Mouse (Mus musculus) embryonic facial prominence, embryonic 14.5 days (tissue): ENCODE data around the gene Rtn4ip1. TPM values are rescaled to one million over a fixed set of nuclear protein-coding genes. Genes with fewer than 3 reads are reported as not detected.

Experiments used
- ATAC-seq: fragments of 200-750 bp; cut with Nextera tagmentation; 2 replicates; pipeline ENCODE4 v1.8.0; 2017; ENCODE audit warnings: low read depth, moderate number of reproducible peaks, moderate TSS enrichment
- DNase-seq: peaks from one replicate; pipeline ENCODE4 v3.0.0-alpha.2; 2015; ENCODE audit warnings: low spot score
- H3K27ac ChIP-seq: fragments of 300-500 bp; sonication (generic); replicated peaks from 2 replicates; pipeline ENCODE4 v1.5.1; 2014; ENCODE audit warnings: low read depth, mild to moderate bottlenecking, low read length, moderate library complexity
- H3K27me3 ChIP-seq: fragments of 300-500 bp; sonication (generic); replicated peaks from 2 replicates; pipeline ENCODE4 v1.6.1; 2014; ENCODE audit warnings: low read length; ENCODE audit not compliant: control insufficient read depth, insufficient read depth
- H3K36me3 ChIP-seq: fragments of 300-500 bp; sonication (generic); 2 replicates; pipeline ENCODE4 v1.6.1; 2014; ENCODE audit warnings: low read length, mixed read lengths; ENCODE audit not compliant: control insufficient read depth, insufficient read depth
- H3K4me1 ChIP-seq: fragments of 300-500 bp; sonication (generic); 2 replicates; pipeline ENCODE4 v1.6.1; 2014; ENCODE audit warnings: antibody characterized with exemption, low read length; ENCODE audit not compliant: control insufficient read depth, insufficient read depth
- H3K4me2 ChIP-seq: fragments of 300-500 bp; sonication (generic); 2 replicates; pipeline ENCODE4 v1.6.1; 2014; ENCODE audit warnings: low read depth, mild to moderate bottlenecking, low read length, moderate library complexity, mixed read lengths
- H3K4me3 ChIP-seq: fragments of 300-500 bp; sonication (generic); 2 replicates; pipeline ENCODE4 v1.5.1; 2014; ENCODE audit warnings: low read depth, mild to moderate bottlenecking, low read length
- H3K9ac ChIP-seq: fragments of 300-500 bp; sonication (generic); 2 replicates; pipeline ENCODE4 v1.6.1; 2014; ENCODE audit warnings: low read depth, mild to moderate bottlenecking, low read length, moderate library complexity, mixed read lengths
- H3K9me3 ChIP-seq: fragments of 300-500 bp; sonication (generic); 2 replicates; pipeline ENCODE4 v1.6.1; 2016; ENCODE audit warnings: low read length; ENCODE audit not compliant: control insufficient read depth
- WGBS: fragments of 180-500 bp; shearing (Covaris S2); extraction: QIAGEN DNeasy Blood & Tissue Kit; methylation state at CpG from one replicate; pipeline ENCODE4 v1.1.7; 2014; 5-methylcytosine and 5-hydroxymethylcytosine counted together
- polyA plus RNA-seq: library from polyadenylated mRNA; unstranded; fragments of >200 nt; fragmentation: Nextera tagmentation; extraction: Ambion mirVana; gene quantifications from 2 replicates; pipeline ENCODE4 v1.2.1, GENCODE M21; 2014

The Rtn4ip1 gene
- polyA plus RNA-seq, 1 experiment from 2014 or later, result 12.4 TPM

DNA sequence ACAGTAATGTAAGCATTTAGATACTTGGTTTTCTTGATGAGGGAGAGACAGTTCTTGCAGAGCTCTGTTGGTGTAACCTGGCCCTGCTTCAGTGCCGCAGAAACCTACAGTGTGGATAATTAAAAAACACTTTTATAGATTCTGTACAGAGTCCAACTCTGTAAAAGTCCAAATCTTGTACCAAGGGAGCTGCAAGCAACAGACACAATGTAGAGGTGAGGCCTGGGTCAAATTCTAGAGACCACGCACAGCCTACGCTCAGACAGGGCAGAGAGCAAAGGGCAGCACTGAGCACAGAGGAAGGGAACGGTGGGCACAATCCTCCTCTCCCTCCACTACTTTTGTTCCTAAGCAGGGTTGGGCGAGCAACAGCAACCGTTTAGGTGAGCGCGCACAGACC is 5.5 kb upstream of the Rtn4ip1 start:
- ATAC-seq (no peak), DNase-seq (no peak)
- Histone ChIP-seq H3K4me2 (no peak overlapping the region), H3K36me3 (peaks cover 26% of the 10 kb centered on the region), H3K4me1 (no peaks in the 10 kb centered on the region), H3K27me3 (no peaks in the 10 kb centered on the region), H3K4me3 (no peak overlapping the region), H3K9ac (no peak overlapping the region), H3K27ac (no peak overlapping the region), H3K9me3 (no peaks in the 10 kb centered on the region)
- WGBS, result 89% methylated on average over 8 of the region's 8 CpGs

DNA sequence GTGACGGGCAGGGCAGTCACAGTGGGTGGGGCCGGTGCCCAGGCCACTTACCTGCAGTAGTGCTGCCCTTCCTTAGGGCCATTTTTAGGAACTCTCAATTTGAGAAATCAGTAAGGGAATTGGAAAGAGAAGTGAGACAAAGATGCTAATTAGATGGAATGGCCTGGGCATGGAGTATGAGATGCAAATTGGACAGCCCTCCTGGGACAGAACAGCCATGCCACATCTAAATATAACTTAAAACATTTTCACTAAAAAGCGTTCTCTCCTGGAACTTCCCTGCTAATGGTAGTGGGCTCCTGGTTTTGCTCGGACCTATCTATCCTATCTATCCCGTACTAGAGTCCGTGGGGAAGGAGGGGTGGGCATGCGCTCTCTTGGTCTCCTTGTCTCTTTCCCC is 3.3 kb upstream of the Rtn4ip1 start:
- no peak for ATAC-seq
- no peak for DNase-seq
- Histone ChIP-seq H3K4me3 (no peak overlapping the region), H3K27ac (no peak overlapping the region), H3K9ac (no peak overlapping the region), H3K27me3 (no peaks in the 10 kb centered on the region), H3K4me2 (no peak overlapping the region), H3K9me3 (no peaks in the 10 kb centered on the region), H3K36me3 (peaks cover 20% of the 10 kb centered on the region), H3K4me1 (peaks cover 6% of the 10 kb centered on the region; the same call in 1 of the 2 replicates)
- WGBS, result 90% methylated on average over 7 of the region's 7 CpGs

DNA sequence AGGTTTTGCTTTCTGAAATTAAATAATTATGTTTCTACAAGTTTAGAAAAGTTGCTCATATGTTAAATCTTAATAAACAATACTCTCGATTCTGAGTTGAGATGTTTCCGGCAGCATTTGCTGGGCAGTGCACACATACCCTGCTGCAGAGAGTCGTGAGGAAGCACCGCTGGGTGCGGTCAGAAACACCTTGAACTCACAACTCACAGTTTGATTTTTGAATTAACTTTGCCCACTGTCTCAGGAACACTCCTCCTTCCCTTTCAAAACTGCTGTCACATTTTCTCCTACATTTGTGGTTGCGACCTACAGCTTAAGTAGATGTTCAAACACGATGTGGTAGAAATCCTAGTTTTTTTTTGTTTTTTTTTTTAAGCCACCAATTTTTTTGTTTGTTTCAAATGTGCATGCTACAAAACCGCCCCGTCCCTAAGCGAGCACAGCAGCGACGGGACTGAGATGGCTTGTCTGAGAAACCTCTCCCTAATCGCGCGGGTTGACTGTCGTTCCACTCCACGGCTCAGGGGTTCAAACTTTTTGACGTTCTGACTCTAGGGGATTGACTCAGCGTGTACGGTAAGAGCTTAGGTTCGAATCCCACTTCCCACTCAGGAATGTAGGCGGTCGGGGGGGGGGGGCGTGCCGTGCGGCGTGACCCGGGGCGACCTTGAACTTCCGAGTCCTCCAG is 580 bp upstream of the Rtn4ip1 start:
- Histone ChIP-seq H3K9me3 (no peaks in the 10 kb centered on the region), H3K27ac (peak overlapping the region; percentile 46; the same call in 1 of the 2 replicates), H3K9ac (peak overlapping the region; percentile 75), H3K36me3 (no peaks in the 10 kb centered on the region), H3K4me1 (peaks cover 6% of the 10 kb centered on the region; the same call in 1 of the 2 replicates), H3K27me3 (no peaks in the 10 kb centered on the region), H3K4me3 (peak overlapping the region; percentile 82), H3K4me2 (peak overlapping the region; percentile 62)
- no peak for ATAC-seq
- DNase-seq, result peak; percentile 34
- WGBS, result 6% methylated on average over 29 of the region's 30 CpGs

DNA sequence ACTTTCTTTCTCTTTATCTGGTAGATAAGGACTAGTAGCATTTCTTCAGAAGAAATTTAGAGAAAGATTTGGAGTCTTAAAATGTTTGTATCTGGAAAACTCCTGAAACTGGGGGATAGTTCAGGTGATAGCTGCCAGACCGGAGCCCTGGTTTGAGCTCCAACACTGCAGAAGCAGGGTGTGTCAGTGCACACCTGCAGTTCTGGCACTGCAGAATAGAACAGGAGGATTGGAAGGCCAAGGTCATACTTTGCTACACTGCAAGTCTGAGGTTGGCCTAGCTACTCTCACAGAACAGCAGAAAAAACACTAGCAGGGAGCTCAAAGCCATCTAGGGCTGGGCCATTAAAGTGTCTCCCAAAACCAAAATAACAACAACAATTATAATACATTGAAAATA is 3.0 kb downstream of the Rtn4ip1 start:
- 79% methylated on average over 1 of the region's 1 CpGs for WGBS
- no peaks in the 10 kb centered on the region for H3K36me3 ChIP-seq

DNA sequence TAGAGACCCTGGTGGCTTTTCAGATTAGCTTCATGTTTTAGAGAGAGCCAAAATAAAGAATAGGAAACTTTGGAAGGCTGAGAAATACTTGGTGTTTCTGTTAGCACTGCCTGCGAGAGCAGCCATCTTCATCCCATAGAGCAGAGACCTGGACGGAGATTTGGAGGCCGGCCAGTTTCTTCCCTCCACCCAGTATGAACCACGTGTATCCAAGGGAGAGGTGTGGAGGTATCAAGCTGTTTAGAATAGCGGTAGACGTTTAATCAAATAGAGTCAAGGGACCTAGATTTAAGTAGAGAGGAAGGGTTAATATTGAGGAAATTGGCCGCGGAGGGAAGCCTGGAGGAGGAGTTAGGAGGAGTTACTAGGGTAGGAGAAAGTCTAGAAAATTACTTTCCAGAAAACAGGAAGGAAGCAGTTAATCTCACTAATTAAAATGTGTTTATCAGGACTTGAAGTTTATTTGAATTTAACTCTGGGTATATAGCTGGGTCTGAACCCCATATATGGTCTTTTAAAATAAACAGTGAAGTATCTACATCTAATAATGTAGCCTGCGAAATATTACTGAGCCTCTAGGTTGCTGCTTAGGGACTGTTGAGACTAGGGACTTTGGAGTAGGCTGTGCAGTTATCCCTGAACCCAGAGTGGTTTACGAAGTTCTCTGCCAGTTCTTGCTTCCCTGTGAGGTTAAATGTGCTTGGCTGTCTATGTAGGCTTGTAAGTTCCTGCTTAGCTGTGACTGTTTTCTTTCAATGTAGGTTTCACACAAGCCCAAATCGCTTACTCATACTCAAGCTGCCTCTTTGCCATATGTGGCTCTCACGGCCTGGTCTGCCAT is 8.6 kb downstream of the Rtn4ip1 start:
- no peak; the same call in 1 of the 2 replicates for ATAC-seq
- 81% methylated on average over 12 of the region's 12 CpGs for WGBS
- no peak overlapping the region for H3K4me3 ChIP-seq
- no peak overlapping the region for H3K9ac ChIP-seq
- H3K9me3 ChIP-seq, result no peaks in the 10 kb centered on the region
- DNase-seq, result no peak
- no peak overlapping the region for H3K27ac ChIP-seq
- H3K4me2 ChIP-seq, result no peak overlapping the region
- H3K27me3 ChIP-seq, result no peaks in the 10 kb centered on the region
- no peaks in the 10 kb centered on the region for H3K36me3 ChIP-seq
- no peaks in the 10 kb centered on the region for H3K4me1 ChIP-seq

More for the DNA sequence above, 3.0 kb downstream of the Rtn4ip1 start:
- H3K27me3 ChIP-seq, result no peaks in the 10 kb centered on the region
- no peaks in the 10 kb centered on the region for H3K9me3 ChIP-seq
- no peak overlapping the region for H3K27ac ChIP-seq
- peaks cover 6% of the 10 kb centered on the region; the same call in 1 of the 2 replicates for H3K4me1 ChIP-seq
- DNase-seq (no peak), ATAC-seq (no peak)
- no peak overlapping the region for H3K4me2 ChIP-seq
- H3K9ac ChIP-seq, result no peak overlapping the region
- no peak overlapping the region for H3K4me3 ChIP-seq

DNA sequence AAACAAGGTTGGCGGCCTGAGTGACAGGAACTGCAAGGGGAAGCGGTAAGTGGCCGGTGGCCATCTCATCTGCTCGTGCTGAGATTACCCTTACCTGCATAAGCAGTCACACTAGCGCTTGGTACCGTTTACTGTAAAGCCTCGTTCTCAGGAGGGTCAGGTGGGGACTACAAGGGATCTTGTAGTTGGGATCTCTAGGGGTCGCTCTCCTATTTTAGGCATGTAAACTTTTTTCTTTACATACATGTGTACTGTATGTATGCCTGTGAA is 9.2 kb downstream of the Rtn4ip1 start:
- 90% methylated on average over 8 of the region's 8 CpGs for WGBS
- Histone ChIP-seq H3K27ac (no peak overlapping the region), H3K9ac (no peak overlapping the region), H3K4me2 (no peak overlapping the region), H3K9me3 (no peaks in the 10 kb centered on the region), H3K27me3 (no peaks in the 10 kb centered on the region), H3K4me3 (no peak overlapping the region), H3K4me1 (no peaks in the 10 kb centered on the region), H3K36me3 (no peaks in the 10 kb centered on the region)
- no peak for ATAC-seq
- no peak for DNase-seq

DNA sequence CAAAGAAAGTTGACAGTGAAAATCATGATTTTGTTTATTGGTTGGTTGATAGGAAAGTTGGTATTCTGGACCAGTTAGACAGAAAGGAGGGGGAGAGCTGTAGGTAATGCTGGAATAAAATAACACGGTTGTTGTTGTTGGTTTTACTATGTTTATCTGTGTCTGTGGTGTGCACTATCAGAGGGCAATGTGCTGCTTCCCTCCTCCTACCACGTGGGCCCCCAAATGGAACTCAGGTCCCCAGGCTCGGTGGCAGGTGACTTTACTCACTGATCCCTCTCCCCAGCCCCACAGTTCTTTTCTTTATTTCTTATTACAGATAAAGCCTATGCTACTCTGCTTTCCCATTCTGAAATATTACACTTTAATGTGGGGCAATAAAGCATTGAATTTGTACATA is 10.6 kb downstream of the Rtn4ip1 start:
- DNase-seq (no peak), ATAC-seq (no peak)
- no peak overlapping the region for H3K4me3 ChIP-seq
- H3K36me3 ChIP-seq, result no peaks in the 10 kb centered on the region
- H3K27me3 ChIP-seq, result no peaks in the 10 kb centered on the region
- no peak overlapping the region for H3K4me2 ChIP-seq
- WGBS, result 82% methylated on average over 3 of the region's 3 CpGs
- H3K9ac ChIP-seq, result no peak overlapping the region
- H3K9me3 ChIP-seq, result no peaks in the 10 kb centered on the region
- H3K27ac ChIP-seq, result no peak overlapping the region
- no peaks in the 10 kb centered on the region for H3K4me1 ChIP-seq

DNA sequence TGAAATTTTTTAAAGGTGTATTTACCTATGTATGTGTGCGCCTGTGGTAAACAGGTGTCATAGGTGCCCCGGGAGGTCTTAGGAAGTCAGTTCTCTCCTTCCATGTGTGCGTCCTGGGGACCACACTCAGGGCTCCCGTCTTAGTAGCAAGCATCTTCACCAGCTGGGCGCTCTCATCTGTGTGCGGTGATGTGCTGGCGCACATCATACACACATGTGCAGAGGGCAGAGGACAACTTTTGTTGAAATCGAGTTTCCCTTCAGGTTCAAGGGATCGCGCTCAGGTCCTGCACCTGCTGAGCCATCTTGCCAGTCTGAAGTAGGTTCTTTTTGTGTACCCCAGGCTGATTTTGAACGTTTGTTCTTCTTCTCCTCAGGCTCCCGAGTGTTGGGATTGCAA is 14.6 kb downstream of the Rtn4ip1 start:
- no peak for ATAC-seq
- H3K4me3 ChIP-seq, result no peak overlapping the region
- H3K36me3 ChIP-seq, result no peaks in the 10 kb centered on the region
- no peak overlapping the region for H3K27ac ChIP-seq
- H3K9ac ChIP-seq, result no peak overlapping the region
- H3K4me2 ChIP-seq, result no peak overlapping the region
- H3K4me1 ChIP-seq, result no peaks in the 10 kb centered on the region
- H3K27me3 ChIP-seq, result no peaks in the 10 kb centered on the region
- no peaks in the 10 kb centered on the region for H3K9me3 ChIP-seq
- DNase-seq, result no peak
- WGBS, result 84% methylated on average over 12 of the region's 12 CpGs

DNA sequence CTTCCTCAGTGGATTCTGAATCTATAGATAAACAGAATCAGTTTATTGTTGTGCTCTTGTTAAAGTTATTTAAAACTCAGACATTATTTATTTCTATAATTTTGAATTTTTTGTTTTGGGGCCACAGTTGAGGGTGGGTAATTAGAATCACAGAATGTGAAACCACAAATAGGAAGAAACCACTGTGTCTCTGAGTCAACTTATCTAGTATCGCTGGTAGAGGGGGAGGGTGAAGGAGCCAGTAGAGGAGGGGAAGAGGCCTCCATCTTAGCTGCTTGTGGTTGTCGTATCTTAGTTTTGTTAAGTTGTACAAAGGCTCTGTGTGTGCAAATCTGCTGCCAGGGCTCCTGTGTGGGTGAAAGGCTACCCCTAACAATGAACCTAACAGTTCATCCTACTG is 15.1 kb downstream of the Rtn4ip1 start:
- Histone ChIP-seq H3K9me3 (no peaks in the 10 kb centered on the region), H3K27ac (no peak overlapping the region), H3K4me3 (no peak overlapping the region), H3K4me2 (no peak overlapping the region), H3K4me1 (no peaks in the 10 kb centered on the region), H3K36me3 (no peaks in the 10 kb centered on the region), H3K9ac (no peak overlapping the region), H3K27me3 (no peaks in the 10 kb centered on the region)
- ATAC-seq (no peak), DNase-seq (no peak)
- WGBS, result 81% methylated on average over 2 of the region's 2 CpGs
